20 mouse cellular contexts compared by ENCODE assay signal in the genomic region with DNA sequence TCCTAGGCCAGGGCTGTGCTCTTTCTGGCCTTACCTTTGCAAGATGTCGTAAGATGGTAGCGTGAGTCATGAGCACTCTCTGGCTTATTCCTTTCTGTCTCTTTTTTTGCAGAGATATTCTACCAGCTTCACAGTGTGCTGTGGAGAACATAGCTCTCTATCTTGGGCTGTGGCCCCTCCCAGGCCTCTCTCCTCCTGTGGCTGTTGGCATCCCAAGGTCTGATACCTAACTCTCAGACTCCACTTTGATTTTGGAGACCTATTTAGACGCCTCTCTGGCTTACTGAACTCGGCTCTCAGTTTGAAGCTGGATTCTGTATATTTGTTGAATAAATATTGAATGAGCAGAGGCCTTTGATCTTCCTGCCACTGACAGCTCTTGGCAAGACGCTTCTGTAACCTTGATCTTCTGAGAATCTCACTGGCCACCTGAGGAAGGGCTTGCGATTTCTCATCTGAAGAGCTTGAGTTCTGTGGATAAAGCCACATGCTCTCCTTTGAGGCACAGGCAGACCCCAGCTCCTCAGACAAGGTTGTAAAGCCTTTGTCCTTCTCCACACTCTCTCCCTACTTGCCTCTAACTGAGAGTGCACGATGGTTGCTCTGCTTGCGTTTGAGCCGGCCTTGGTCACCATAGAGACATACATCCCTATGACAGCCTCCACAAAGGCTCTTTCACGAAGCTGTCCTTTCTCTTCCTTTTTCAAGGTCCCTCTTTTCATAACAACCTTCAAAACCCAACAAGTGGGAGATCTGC.
A peak's percentile ranks its signal among the peaks of the same experiment; 100 is the strongest.
DNase-seq lines count a peak whose midpoint lies in the region; ATAC-seq lines count a peak whose summit lies in the region.
"Had no signal": no experiment of that assay in that cellular context is flagged by ENCODE, and none has a peak within 500 bp of the region (broad histone marks: within the 10 kb centered on the region; RNA-seq: fewer than 3 reads in every experiment).

No protein-coding gene starts in this region.

- no peak overlapping the region for H3K9ac ChIP-seq in forebrain, embryonic 14.5 days (ENCODE audit: low read length)
- H3K9ac ChIP-seq in midbrain, embryonic 16.5 days (ENCODE audit: low read depth, low read length), result no peak overlapping the region
- H3K9ac ChIP-seq: forebrain, embryonic 15.5 days; heart, embryonic 12.5 days; hindbrain, embryonic 15.5 days had no signal

- WGBS in forebrain, embryonic 14.5 days, result 71% methylated on average over 10 of the region's 10 CpGs
- WGBS in forebrain, embryonic 10.5 days, result 79% methylated on average over 10 of the region's 10 CpGs
- 47% methylated on average over 10 of the region's 10 CpGs for WGBS in midbrain, embryonic 16.5 days

- no peaks in the 10 kb centered on the region for H3K9me3 ChIP-seq in forebrain, embryonic 14.5 days (replicated peaks; ENCODE audit: control insufficient read depth, low read length)
- H3K9me3 ChIP-seq in forebrain, embryonic 10.5 days, result no peaks in the 10 kb centered on the region
- no peaks in the 10 kb centered on the region for H3K9me3 ChIP-seq in midbrain, embryonic 16.5 days (replicated peaks; ENCODE audit: control insufficient read depth, low read length, poor library complexity, severe bottlenecking)
- H3K9me3 ChIP-seq: forebrain, embryonic 15.5 days; heart, embryonic 12.5 days; hindbrain, embryonic 15.5 days had no signal

- H3K4me2 ChIP-seq in forebrain, embryonic 14.5 days (ENCODE audit: low read length), result no peak overlapping the region
- H3K4me2 ChIP-seq in midbrain, embryonic 16.5 days (ENCODE audit: low read length), result no peak overlapping the region
- H3K4me2 ChIP-seq: forebrain, embryonic 15.5 days; heart, embryonic 12.5 days; hindbrain, embryonic 15.5 days; liver, embryonic 11.5 days had no signal

- no peak for ATAC-seq in forebrain, embryonic 14.5 days
- ATAC-seq in midbrain, embryonic 16.5 days, result peak; percentile 67
- ATAC-seq: forebrain, embryonic 15.5 days; intestine, embryonic 16.5 days had no signal

- no peak overlapping the region for H3K4me3 ChIP-seq in forebrain, embryonic 14.5 days (ENCODE audit: low read depth, low read length)
- H3K4me3 ChIP-seq in forebrain, embryonic 10.5 days, result no peak overlapping the region
- no peak overlapping the region for H3K4me3 ChIP-seq in midbrain, embryonic 16.5 days (ENCODE audit: low read depth, low read length)
- H3K4me3 ChIP-seq: forebrain, embryonic 15.5 days; heart, embryonic 12.5 days; hindbrain, embryonic 15.5 days had no signal

- H3K4me1 ChIP-seq in forebrain, embryonic 14.5 days (ENCODE audit: control insufficient read depth, insufficient read depth, low read length), result no peaks in the 10 kb centered on the region
- H3K4me1 ChIP-seq in forebrain, embryonic 10.5 days, result peaks cover 15% of the 10 kb centered on the region; the same call in 1 of the 2 replicates
- peaks cover 8% of the 10 kb centered on the region for H3K4me1 ChIP-seq in midbrain, embryonic 16.5 days (ENCODE audit: control insufficient read depth, insufficient read depth, low read length)

- peak; percentile 8 for DNase-seq in forebrain, embryonic 14.5 days (ENCODE audit: low spot score)
- DNase-seq in forebrain, embryonic 10.5 days (ENCODE audit: extremely low spot score, low spot score), result no peak
- DNase-seq in ovary, postnatal 36 days (ENCODE audit: low spot score), result peak; percentile 36
- no peak for DNase-seq in ovary, postnatal 14 days (ENCODE audit: low spot score)
- peak; percentile 26 for DNase-seq in brain, adult 2 months (ENCODE audit: low read depth, low spot score)
- no peak for DNase-seq in frontal cortex, postnatal 25 days (ENCODE audit: low spot score in 2 of 2)
- no peak for DNase-seq in spleen, adult 18-20 months
- DNase-seq: cerebellum, adult 2 months; heart, postnatal 14 days; kidney, postnatal 36 days; left cerebral cortex, postnatal 4 days; lung, adult 2 months; lung, postnatal 4 days; thymus, adult 2 months had no signal

- no peak overlapping the region for H3K27ac ChIP-seq in forebrain, embryonic 14.5 days (ENCODE audit: low read depth, low read length)
- no peak overlapping the region for H3K27ac ChIP-seq in forebrain, embryonic 10.5 days
- H3K27ac ChIP-seq in midbrain, embryonic 16.5 days (ENCODE audit: low read length), result peak overlapping the region; percentile 60
- H3K27ac ChIP-seq: forebrain, embryonic 15.5 days; hindbrain, embryonic 15.5 days had no signal

- H3K27me3 ChIP-seq in forebrain, embryonic 14.5 days (replicated peaks; ENCODE audit: control insufficient read depth, insufficient read depth, low read length), result no peaks in the 10 kb centered on the region
- H3K27me3 ChIP-seq in forebrain, embryonic 10.5 days (ENCODE audit: poor library complexity, severe bottlenecking), result no peaks in the 10 kb centered on the region
- H3K27me3 ChIP-seq in midbrain, embryonic 16.5 days (ENCODE audit: control insufficient read depth, insufficient read depth, low read depth, low read length), result no peaks in the 10 kb centered on the region
- H3K27me3 ChIP-seq: forebrain, embryonic 15.5 days; heart, embryonic 12.5 days; hindbrain, embryonic 15.5 days had no signal

- H3K36me3 ChIP-seq in forebrain, embryonic 14.5 days (ENCODE audit: control insufficient read depth, insufficient read depth, low read length), result no peaks in the 10 kb centered on the region
- H3K36me3 ChIP-seq in forebrain, embryonic 10.5 days (replicated peaks), result no peaks in the 10 kb centered on the region
- no peaks in the 10 kb centered on the region for H3K36me3 ChIP-seq in midbrain, embryonic 16.5 days (ENCODE audit: control insufficient read depth, insufficient read depth, low read length)
- H3K36me3 ChIP-seq: forebrain, embryonic 15.5 days; heart, embryonic 12.5 days; hindbrain, embryonic 15.5 days had no signal

Comparison
In these comparisons a context has a peak if more than half of its experiments do, and no peak if none do; other contexts are left out.
1. DNase-seq: peak in forebrain, embryonic 14.5 days (single experiment), ovary, postnatal 36 days (single experiment) and brain, adult 2 months (single experiment); none in forebrain, embryonic 10.5 days (single experiment), ovary, postnatal 14 days (single experiment), frontal cortex, postnatal 25 days (0 of 2) and spleen, adult 18-20 months (0 of 2).